Mouse (Mus musculus) retina, postnatal 7 days (tissue): ENCODE measurements around the gene Ptrh2.
A peak's percentile ranks its signal among the peaks of the same experiment; 100 is the strongest.

ENCODE experiments used
- DNase-seq: peaks from one replicate; pipeline ENCODE4 v3.0.0-alpha.2; 2012; ENCODE audit warnings: low read depth, low spot score

Ptrh2 gene

GRCm38 (mm10) chr11:86683395-86684125, at the start of gene Ptrh2, which contains the start of gene Vmp1:
Gene Ptrh2 (plus strand): TSS chr11:86683985.
Gene Vmp1 (minus strand): TSS chr11:86683836.
- peak; percentile 94 for DNase-seq

- no peak for DNase-seq
Observed at GRCm38 (mm10) chr11:86634396-86634795, 49.4 kb upstream of the Ptrh2 start.

- DNase-seq: no peak
Observed at GRCm38 (mm10) chr11:86637697-86638096, 46.1 kb upstream of the Ptrh2 start.

GRCm38 (mm10) chr11:86641714-86642113, 42.1 kb upstream of the Ptrh2 start:
- no peak for DNase-seq

- DNase-seq: no peak
Observed at GRCm38 (mm10) chr11:86644553-86644952, 39.2 kb upstream of the Ptrh2 start.

GRCm38 (mm10) chr11:86646136-86646834, 37.5 kb upstream of the Ptrh2 start:
- DNase-seq: no peak

GRCm38 (mm10) chr11:86646885-86647459, 36.8 kb upstream of the Ptrh2 start:
- DNase-seq: no peak

GRCm38 (mm10) chr11:86647706-86648447, 35.9 kb upstream of the Ptrh2 start:
- no peak for DNase-seq

GRCm38 (mm10) chr11:86649542-86649941, 34.2 kb upstream of the Ptrh2 start:
- DNase-seq: no peak

- DNase-seq: no peak
Observed at GRCm38 (mm10) chr11:86650676-86651075, 33.1 kb upstream of the Ptrh2 start.

- no peak for DNase-seq
Observed at GRCm38 (mm10) chr11:86652578-86652979, 31.2 kb upstream of the Ptrh2 start.

- peak; percentile 34 for DNase-seq
Observed at GRCm38 (mm10) chr11:86653446-86653845, 30.3 kb upstream of the Ptrh2 start.

- DNase-seq: no peak
Observed at GRCm38 (mm10) chr11:86654096-86654495, 29.7 kb upstream of the Ptrh2 start.

- DNase-seq: peak; percentile 3
Observed at GRCm38 (mm10) chr11:86655671-86656070, 28.1 kb upstream of the Ptrh2 start.

GRCm38 (mm10) chr11:86656849-86657567, 26.8 kb upstream of the Ptrh2 start:
- DNase-seq: no peak

- DNase-seq: no peak
Observed at GRCm38 (mm10) chr11:86657863-86658262, 25.9 kb upstream of the Ptrh2 start.

GRCm38 (mm10) chr11:86662986-86663895, 20.5 kb upstream of the Ptrh2 start:
- DNase-seq: no peak

GRCm38 (mm10) chr11:86663977-86664376, 19.8 kb upstream of the Ptrh2 start:
- DNase-seq: no peak

- DNase-seq: no peak
Observed at GRCm38 (mm10) chr11:86664406-86664805, 19.4 kb upstream of the Ptrh2 start.

- DNase-seq: no peak
Observed at GRCm38 (mm10) chr11:86667553-86667952, 16.2 kb upstream of the Ptrh2 start.
